Mouse (Mus musculus): ENCODE data around the gene Prmt1.

The Prmt1 gene

GRCm38 (mm10) chr7:44986192-44986878 is at the start of gene Prmt1:
TSS of gene Prmt1 (minus strand) at chr7:44986568.
- peak; percentile 96 to 99 for DNase-seq

GRCm38 (mm10) chr7:45035631-45036030 is 49.3 kb upstream of the Prmt1 start:
- DNase-seq = no peak

- DNase-seq = no peak
Observed at GRCm38 (mm10) chr7:45033722-45034359, 47.5 kb upstream of the Prmt1 start.

- DNase-seq = no peak
Observed at GRCm38 (mm10) chr7:45030857-45031256, 44.5 kb upstream of the Prmt1 start.

GRCm38 (mm10) chr7:45029995-45030394 is 43.6 kb upstream of the Prmt1 start:
- DNase-seq = no peak

- DNase-seq = no peak
Observed at GRCm38 (mm10) chr7:45028351-45028750, 42.0 kb upstream of the Prmt1 start.

- DNase-seq = no peak
Observed at GRCm38 (mm10) chr7:45027761-45028160, 41.4 kb upstream of the Prmt1 start.

GRCm38 (mm10) chr7:45026256-45026655 is 39.9 kb upstream of the Prmt1 start:
- no peak for DNase-seq

- no peak for DNase-seq
Observed at GRCm38 (mm10) chr7:45025601-45026220, 39.3 kb upstream of the Prmt1 start.

GRCm38 (mm10) chr7:45024281-45025248 is 38.2 kb upstream of the Prmt1 start:
- DNase-seq = no peak

- peak; percentile 21 to 50 for DNase-seq
Observed at GRCm38 (mm10) chr7:45023711-45024110, 37.3 kb upstream of the Prmt1 start.

- no peak for DNase-seq
Observed at GRCm38 (mm10) chr7:45020225-45020624, 33.9 kb upstream of the Prmt1 start.

- peak; percentile 75 to 85 for DNase-seq
Observed at GRCm38 (mm10) chr7:45019031-45019571, 32.7 kb upstream of the Prmt1 start.

- DNase-seq = peak; percentile 90 to 99
Observed at GRCm38 (mm10) chr7:45017242-45018061, 31.1 kb upstream of the Prmt1 start, which contains the start of gene Rras. TSS of gene Rras (plus strand) at chr7:45017961.

GRCm38 (mm10) chr7:45016761-45017160 is 30.4 kb upstream of the Prmt1 start:
- no peak for DNase-seq

GRCm38 (mm10) chr7:45015957-45016612 is 29.7 kb upstream of the Prmt1 start, which contains the start of gene Scaf1:
TSS of gene Scaf1 (minus strand) at chr7:45016363.
- DNase-seq = peak; percentile 99 to 100

- DNase-seq = no peak
Observed at GRCm38 (mm10) chr7:45015344-45015956, 29.1 kb upstream of the Prmt1 start.

GRCm38 (mm10) chr7:45014096-45014451 is 27.7 kb upstream of the Prmt1 start:
- DNase-seq = no peak

- DNase-seq = no peak
Observed at GRCm38 (mm10) chr7:45013366-45014095, 27.2 kb upstream of the Prmt1 start.

GRCm38 (mm10) chr7:45012824-45013223 is 26.5 kb upstream of the Prmt1 start:
- DNase-seq = no peak

Data from kidney, postnatal 36 days (tissue).